Mouse (Mus musculus) heart, embryonic 12.5 days (tissue): ENCODE measurements at regions not wholly inside any gene's neighbourhood (a gene's known extent, or its start where the extent isn't known, plus 50 kb on each side); places are given as distances from the start of the nearest gene placed in this dataset.
A peak's percentile ranks its signal among the peaks of the same experiment; 100 is the strongest.

Experiments used
- ATAC-seq: fragments of 200-750 bp; cut with Nextera tagmentation; 2 replicates; pipeline ENCODE4 v1.8.0; 2017; ENCODE audit warnings: moderate TSS enrichment, moderate library complexity; ENCODE audit not compliant: insufficient number of reproducible peaks, low FRiP score
- H3K27ac ChIP-seq: fragments of 300-500 bp; sonication (generic); 2 replicates; pipeline ENCODE4 v1.5.1; 2016; ENCODE audit warnings: mild to moderate bottlenecking, moderate library complexity; ENCODE audit not compliant: poor library complexity, severe bottlenecking
- H3K27me3 ChIP-seq: fragments of 300-500 bp; sonication (generic); replicated peaks from 2 replicates; pipeline ENCODE4 v1.6.1; 2016; ENCODE audit warnings: mild to moderate bottlenecking, moderate library complexity
- H3K36me3 ChIP-seq: fragments of 300-500 bp; sonication (generic); 2 replicates; pipeline ENCODE4 v1.6.1; 2016; ENCODE audit warnings: mild to moderate bottlenecking, moderate library complexity
- H3K4me1 ChIP-seq: fragments of 300-500 bp; sonication (generic); replicated peaks from 2 replicates; pipeline ENCODE4 v1.6.1; 2016; ENCODE audit warnings: mild to moderate bottlenecking
- H3K4me2 ChIP-seq: fragments of 300-500 bp; sonication (generic); 2 replicates; pipeline ENCODE4 v1.6.1; 2016; ENCODE audit warnings: mild to moderate bottlenecking, moderate library complexity
- H3K4me3 ChIP-seq: fragments of 300-500 bp; sonication (generic); 2 replicates; pipeline ENCODE4 v1.5.1; 2016; ENCODE audit warnings: mild to moderate bottlenecking
- H3K9ac ChIP-seq: fragments of 300-500 bp; sonication (generic); 2 replicates; pipeline ENCODE4 v1.6.1; 2016; ENCODE audit warnings: mild to moderate bottlenecking, moderate library complexity
- H3K9me3 ChIP-seq: fragments of 300-500 bp; sonication (generic); replicated peaks from 2 replicates; pipeline ENCODE4 v1.6.1; 2016; ENCODE audit warnings: mild to moderate bottlenecking, moderate library complexity
- WGBS: fragments of 180-500 bp; shearing (Covaris S2); methylation state at CpG from one replicate; pipeline ENCODE4 v1.1.7; 2016; 5-methylcytosine and 5-hydroxymethylcytosine counted together

- Histone ChIP-seq H3K36me3 (no peaks in the 10 kb centered on the region), H3K4me3 (no peak overlapping the region), H3K9me3 (no peaks in the 10 kb centered on the region), H3K27me3 (peaks cover 43% of the 10 kb centered on the region), H3K9ac (no peak overlapping the region; the same call in 1 of the 2 replicates), H3K4me2 (peak overlapping the region; percentile 51), H3K27ac (no peak overlapping the region), H3K4me1 (peaks cover 22% of the 10 kb centered on the region)
- ATAC-seq, result no peak
- WGBS, result 15% methylated on average over 8 of the region's 8 CpGs
These were observed 222.3 kb upstream of the Irx3 start for GRCm38 (mm10) chr8:92024133-92024532.

- Histone ChIP-seq H3K27me3 (peaks cover 23% of the 10 kb centered on the region), H3K4me3 (no peak overlapping the region), H3K4me1 (peaks cover 11% of the 10 kb centered on the region; the same call in 1 of the 2 replicates), H3K9ac (no peak overlapping the region), H3K36me3 (no peaks in the 10 kb centered on the region), H3K27ac (no peak overlapping the region), H3K9me3 (no peaks in the 10 kb centered on the region), H3K4me2 (no peak overlapping the region)
- WGBS, result 69% methylated on average over 3 of the region's 3 CpGs
- no peak for ATAC-seq
These were observed 219.7 kb upstream of the Irx3 start for GRCm38 (mm10) chr8:92021521-92021920.

GRCm38 (mm10) chr8:92014704-92015103 is 212.8 kb upstream of the Irx3 start:
- no peak for ATAC-seq
- no peak overlapping the region for H3K9ac ChIP-seq
- no peak overlapping the region for H3K4me2 ChIP-seq
- H3K27ac ChIP-seq, result no peak overlapping the region
- WGBS, result 66% methylated on average over 4 of the region's 4 CpGs
- no peaks in the 10 kb centered on the region for H3K4me1 ChIP-seq
- no peaks in the 10 kb centered on the region for H3K9me3 ChIP-seq
- H3K4me3 ChIP-seq, result no peak overlapping the region
- no peaks in the 10 kb centered on the region for H3K36me3 ChIP-seq
- H3K27me3 ChIP-seq, result peaks cover 7% of the 10 kb centered on the region

- ATAC-seq, result no peak
- Histone ChIP-seq H3K4me3 (no peak overlapping the region), H3K27ac (no peak overlapping the region), H3K9me3 (no peaks in the 10 kb centered on the region), H3K27me3 (peaks cover 8% of the 10 kb centered on the region; the same call in 1 of the 2 replicates), H3K4me1 (no peaks in the 10 kb centered on the region), H3K4me2 (no peak overlapping the region), H3K36me3 (no peaks in the 10 kb centered on the region), H3K9ac (no peak overlapping the region)
- 51% methylated on average over 4 of the region's 4 CpGs for WGBS
These were observed 211.3 kb upstream of the Irx3 start for GRCm38 (mm10) chr8:92013183-92013582.

- Histone ChIP-seq H3K27ac (no peak overlapping the region), H3K4me2 (no peak overlapping the region), H3K9ac (no peak overlapping the region), H3K36me3 (no peaks in the 10 kb centered on the region), H3K27me3 (peaks cover 11% of the 10 kb centered on the region; the same call in 1 of the 2 replicates), H3K9me3 (no peaks in the 10 kb centered on the region), H3K4me1 (no peaks in the 10 kb centered on the region), H3K4me3 (no peak overlapping the region)
- WGBS, result 76% methylated on average over 4 of the region's 4 CpGs
- no peak for ATAC-seq
These were observed 208.5 kb upstream of the Irx3 start for GRCm38 (mm10) chr8:92010412-92010811.

- WGBS, result 74% methylated on average over 14 of the region's 14 CpGs
- no peak for ATAC-seq
- H3K9ac ChIP-seq, result no peak overlapping the region
These were observed 207.0 kb upstream of the Irx3 start for GRCm38 (mm10) chr8:92008616-92009610.

GRCm38 (mm10) chr8:92005091-92005490 is 203.2 kb upstream of the Irx3 start:
- no peak overlapping the region for H3K4me2 ChIP-seq
- no peak overlapping the region for H3K27ac ChIP-seq
- 0 out of 2 replicates have a peak, but pooled peaks cover 4% of the 10 kb centered on the region for H3K9me3 ChIP-seq
- no peak overlapping the region for H3K4me3 ChIP-seq
- H3K4me1 ChIP-seq, result no peaks in the 10 kb centered on the region
- H3K27me3 ChIP-seq, result peaks cover 14% of the 10 kb centered on the region
- no peak for ATAC-seq
- no peaks in the 10 kb centered on the region for H3K36me3 ChIP-seq
- H3K9ac ChIP-seq, result no peak overlapping the region
- 86% methylated on average over 2 of the region's 2 CpGs for WGBS

More at GRCm38 (mm10) chr8:92008616-92009610, 207.0 kb upstream of the Irx3 start:
- Histone ChIP-seq H3K4me3 (no peak overlapping the region), H3K4me2 (no peak overlapping the region), H3K9me3 (no peaks in the 10 kb centered on the region), H3K4me1 (no peaks in the 10 kb centered on the region), H3K27ac (no peak overlapping the region), H3K36me3 (no peaks in the 10 kb centered on the region), H3K27me3 (peaks cover 11% of the 10 kb centered on the region; the same call in 1 of the 2 replicates)

- no peak overlapping the region for H3K4me2 ChIP-seq
- H3K4me1 ChIP-seq, result no peaks in the 10 kb centered on the region
- no peak overlapping the region for H3K9ac ChIP-seq
- H3K36me3 ChIP-seq, result no peaks in the 10 kb centered on the region
- H3K27me3 ChIP-seq, result peaks cover 14% of the 10 kb centered on the region
- H3K4me3 ChIP-seq, result no peak overlapping the region
- no peak overlapping the region for H3K27ac ChIP-seq
- 66% methylated on average over 10 of the region's 10 CpGs for WGBS
- H3K9me3 ChIP-seq, result 0 out of 2 replicates have a peak, but pooled peaks cover 4% of the 10 kb centered on the region
- no peak for ATAC-seq
These were observed 202.7 kb upstream of the Irx3 start for GRCm38 (mm10) chr8:92004532-92004931.

GRCm38 (mm10) chr8:92000368-92000767 is 198.5 kb upstream of the Irx3 start:
- H3K27ac ChIP-seq, result no peak overlapping the region
- H3K9ac ChIP-seq, result no peak overlapping the region
- H3K4me3 ChIP-seq, result no peak overlapping the region
- H3K4me2 ChIP-seq, result no peak overlapping the region
- 0 out of 2 replicates have a peak, but pooled peaks cover 4% of the 10 kb centered on the region for H3K9me3 ChIP-seq
- 82% methylated on average over 1 of the region's 1 CpGs for WGBS
- peaks cover 27% of the 10 kb centered on the region for H3K27me3 ChIP-seq
- no peaks in the 10 kb centered on the region for H3K36me3 ChIP-seq
- H3K4me1 ChIP-seq, result peaks cover 16% of the 10 kb centered on the region
- ATAC-seq, result no peak

GRCm38 (mm10) chr8:91999661-92000060 is 197.8 kb upstream of the Irx3 start:
- 0 out of 2 replicates have a peak, but pooled peaks cover 4% of the 10 kb centered on the region for H3K9me3 ChIP-seq

GRCm38 (mm10) chr8:91999189-91999588 is 197.3 kb upstream of the Irx3 start:
- Histone ChIP-seq H3K4me2 (no peak overlapping the region), H3K36me3 (no peaks in the 10 kb centered on the region), H3K4me1 (peaks cover 16% of the 10 kb centered on the region), H3K4me3 (no peak overlapping the region), H3K9ac (no peak overlapping the region), H3K27me3 (peaks cover 37% of the 10 kb centered on the region), H3K9me3 (0 out of 2 replicates have a peak, but pooled peaks cover 4% of the 10 kb centered on the region), H3K27ac (no peak overlapping the region)
- no peak for ATAC-seq
- WGBS, result 79% methylated on average over 2 of the region's 2 CpGs

More at GRCm38 (mm10) chr8:91999661-92000060, 197.8 kb upstream of the Irx3 start:
- H3K4me3 ChIP-seq, result no peak overlapping the region
- peaks cover 33% of the 10 kb centered on the region for H3K27me3 ChIP-seq
- H3K36me3 ChIP-seq, result no peaks in the 10 kb centered on the region
- no peak overlapping the region for H3K9ac ChIP-seq
- H3K4me1 ChIP-seq, result peaks cover 16% of the 10 kb centered on the region
- H3K27ac ChIP-seq, result no peak overlapping the region
- ATAC-seq, result no peak
- no peak overlapping the region for H3K4me2 ChIP-seq
- 86% methylated on average over 5 of the region's 5 CpGs for WGBS
